Mouse (Mus musculus): Measurements from ENCODE around the gene Car15. TPM values are rescaled to one million over a fixed set of nuclear protein-coding genes. Genes with fewer than 3 reads are reported as not detected.

The Car15 gene
- polyA plus RNA-seq (2014; fragmentation: Illumina TruSeq; extraction: RNeasy Lipid Tissue Mini Kit (QIAGEN cat#74804); ENCODE audit: low replicate concordance), result not detected

DNA sequence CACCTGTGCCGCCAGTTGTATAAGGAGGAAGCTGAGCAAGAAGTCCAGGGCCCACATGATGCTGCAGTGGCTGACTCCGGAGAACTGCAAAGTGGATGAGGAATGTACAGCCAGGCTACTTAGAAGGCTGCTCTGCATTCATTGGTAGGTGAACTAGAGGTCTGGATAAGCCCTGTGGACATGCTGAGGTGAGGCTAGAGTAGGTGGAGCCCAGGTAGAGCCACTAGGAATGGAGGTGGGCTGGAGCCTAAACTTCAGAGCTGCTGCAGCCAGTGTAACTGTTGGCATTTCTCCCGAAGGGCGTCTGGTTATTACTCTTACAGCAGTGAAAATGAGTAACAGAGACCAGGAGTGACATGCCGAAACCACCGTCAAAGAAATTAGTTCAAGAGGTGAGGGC is at the start of gene Car15:
TSS of gene Car15 (minus strand) at position 314 of the 400 bp plus-strand sequence.

DNA sequence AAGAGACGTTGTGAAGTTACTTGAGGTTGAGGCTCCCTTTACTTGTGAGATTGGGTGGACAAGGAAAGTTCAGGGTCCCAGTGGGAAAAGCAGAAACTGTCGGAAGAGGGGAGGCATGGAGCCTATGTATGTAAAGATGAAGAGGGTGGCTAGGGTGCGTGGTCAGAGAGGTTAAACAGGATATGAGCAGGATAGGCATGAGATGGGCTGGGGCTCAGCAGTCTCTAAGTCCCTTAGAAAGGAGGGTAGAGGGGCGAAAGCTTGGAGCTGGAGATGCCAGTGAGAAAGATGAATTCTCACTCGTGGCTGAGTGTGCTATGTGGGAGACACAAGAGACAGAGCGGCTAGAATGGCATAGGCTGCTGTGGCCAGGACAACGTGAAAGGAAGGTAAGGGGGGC is 5.3 kb downstream of the Car15 start, which contains the start of gene B830017H08Rik:
TSS of gene B830017H08Rik (plus strand) at position 301 of the 400 bp plus-strand sequence.

DNA sequence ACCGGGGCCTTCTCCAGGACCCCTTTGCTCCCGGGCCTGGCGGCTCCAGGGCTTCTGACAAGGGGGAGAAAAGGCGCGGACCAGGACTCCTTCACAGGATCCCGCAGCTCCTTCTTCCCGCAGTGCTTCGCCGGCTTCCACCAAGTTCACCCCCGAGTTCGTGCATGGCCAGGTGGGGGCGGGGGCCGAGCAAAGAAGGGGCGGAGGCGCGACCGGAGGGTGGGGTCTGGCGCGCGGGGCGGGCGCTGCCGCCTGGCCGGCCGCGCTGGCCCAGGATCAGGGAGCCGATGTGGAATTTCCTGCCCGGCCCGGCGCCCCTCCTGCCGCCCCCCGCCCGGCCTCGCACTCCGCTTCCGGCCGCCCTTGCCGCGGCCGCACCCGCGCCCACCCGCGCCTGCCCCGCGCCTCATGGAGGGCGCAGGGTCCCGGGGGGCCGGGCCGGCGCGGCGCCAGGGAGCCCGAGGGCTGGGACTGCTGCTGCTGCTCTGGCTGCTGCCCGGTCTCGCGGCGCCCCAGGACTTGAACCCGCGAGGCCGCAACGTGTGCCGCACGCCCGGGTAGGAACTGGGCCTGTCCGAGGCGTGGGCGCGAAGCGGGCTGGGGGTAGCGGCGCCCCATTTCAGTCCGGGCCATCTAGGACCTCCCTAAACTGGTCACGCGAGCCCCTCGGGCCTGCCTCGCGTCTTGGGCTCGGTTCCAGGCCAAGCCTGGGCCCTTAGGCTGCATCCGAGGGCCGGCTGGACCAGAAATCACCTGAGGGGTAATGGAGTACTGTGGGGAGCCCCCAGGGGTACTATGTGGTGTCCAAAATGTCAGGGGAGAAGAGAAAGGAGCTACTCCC is 41.0 kb downstream of the Car15 start, which contains the start of gene Scarf2:
TSS of gene Scarf2 (plus strand) at position 312 of the 841 bp plus-strand sequence.

Other genes with a start within 250 kb of the Car15 start
- 6.4 TPM for gene Smpd4, start 219.0 kb downstream of the Car15 start, polyA plus RNA-seq (2014; fragmentation: Illumina TruSeq; extraction: RNeasy Lipid Tissue Mini Kit (QIAGEN cat#74804); ENCODE audit: low replicate concordance)
- gene Ccdc74a, start 191.9 kb downstream of the Car15 start, polyA plus RNA-seq (2014; fragmentation: Illumina TruSeq; extraction: RNeasy Lipid Tissue Mini Kit (QIAGEN cat#74804); ENCODE audit: low replicate concordance), result not detected
- 6.8 TPM for gene Med15, start 105.5 kb downstream of the Car15 start, polyA plus RNA-seq (2014; fragmentation: Illumina TruSeq; extraction: RNeasy Lipid Tissue Mini Kit (QIAGEN cat#74804); ENCODE audit: low replicate concordance)
- gene Klhl22, start 78.7 kb downstream of the Car15 start, polyA plus RNA-seq (2014; fragmentation: Illumina TruSeq; extraction: RNeasy Lipid Tissue Mini Kit (QIAGEN cat#74804); ENCODE audit: low replicate concordance), result 5.3 TPM
- not detected for gene Scarf2, start 41.1 kb downstream of the Car15 start, polyA plus RNA-seq (2014; fragmentation: Illumina TruSeq; extraction: RNeasy Lipid Tissue Mini Kit (QIAGEN cat#74804); ENCODE audit: low replicate concordance)
- gene B830017H08Rik, start 5.2 kb downstream of the Car15 start, polyA plus RNA-seq (2014; fragmentation: Illumina TruSeq; extraction: RNeasy Lipid Tissue Mini Kit (QIAGEN cat#74804); ENCODE audit: low replicate concordance), result not detected
- gene Gm20518, start 53.3 kb upstream of the Car15 start, polyA plus RNA-seq (2014; fragmentation: Illumina TruSeq; extraction: RNeasy Lipid Tissue Mini Kit (QIAGEN cat#74804); ENCODE audit: low replicate concordance), result not detected
- not detected for gene Tssk1, start 55.9 kb upstream of the Car15 start, polyA plus RNA-seq (2014; fragmentation: Illumina TruSeq; extraction: RNeasy Lipid Tissue Mini Kit (QIAGEN cat#74804); ENCODE audit: low replicate concordance)
- gene Dgcr2, start 60.2 kb upstream of the Car15 start, polyA plus RNA-seq (2014; fragmentation: Illumina TruSeq; extraction: RNeasy Lipid Tissue Mini Kit (QIAGEN cat#74804); ENCODE audit: low replicate concordance), result 6.0 TPM
- gene Tssk2, start 60.3 kb upstream of the Car15 start, polyA plus RNA-seq (2014; fragmentation: Illumina TruSeq; extraction: RNeasy Lipid Tissue Mini Kit (QIAGEN cat#74804); ENCODE audit: low replicate concordance), result not detected
- 2.0 TPM for gene Ess2, start 73.0 kb upstream of the Car15 start, polyA plus RNA-seq (2014; fragmentation: Illumina TruSeq; extraction: RNeasy Lipid Tissue Mini Kit (QIAGEN cat#74804); ENCODE audit: low replicate concordance)
- not detected for gene Gsc2, start 76.7 kb upstream of the Car15 start, polyA plus RNA-seq (2014; fragmentation: Illumina TruSeq; extraction: RNeasy Lipid Tissue Mini Kit (QIAGEN cat#74804); ENCODE audit: low replicate concordance)
- 11.0 TPM for gene Slc25a1, start 89.9 kb upstream of the Car15 start, polyA plus RNA-seq (2014; fragmentation: Illumina TruSeq; extraction: RNeasy Lipid Tissue Mini Kit (QIAGEN cat#74804); ENCODE audit: low replicate concordance)
- not detected for gene Vpreb2, start 142.1 kb upstream of the Car15 start, polyA plus RNA-seq (2014; fragmentation: Illumina TruSeq; extraction: RNeasy Lipid Tissue Mini Kit (QIAGEN cat#74804); ENCODE audit: low replicate concordance)
- gene Dgcr6, start 214.5 kb upstream of the Car15 start, polyA plus RNA-seq (2014; fragmentation: Illumina TruSeq; extraction: RNeasy Lipid Tissue Mini Kit (QIAGEN cat#74804); ENCODE audit: low replicate concordance), result 2.7 TPM

Measured in small intestine, adult 10 weeks (tissue).